ENCODE assay signal across 8 mouse cellular contexts in the genomic region with DNA sequence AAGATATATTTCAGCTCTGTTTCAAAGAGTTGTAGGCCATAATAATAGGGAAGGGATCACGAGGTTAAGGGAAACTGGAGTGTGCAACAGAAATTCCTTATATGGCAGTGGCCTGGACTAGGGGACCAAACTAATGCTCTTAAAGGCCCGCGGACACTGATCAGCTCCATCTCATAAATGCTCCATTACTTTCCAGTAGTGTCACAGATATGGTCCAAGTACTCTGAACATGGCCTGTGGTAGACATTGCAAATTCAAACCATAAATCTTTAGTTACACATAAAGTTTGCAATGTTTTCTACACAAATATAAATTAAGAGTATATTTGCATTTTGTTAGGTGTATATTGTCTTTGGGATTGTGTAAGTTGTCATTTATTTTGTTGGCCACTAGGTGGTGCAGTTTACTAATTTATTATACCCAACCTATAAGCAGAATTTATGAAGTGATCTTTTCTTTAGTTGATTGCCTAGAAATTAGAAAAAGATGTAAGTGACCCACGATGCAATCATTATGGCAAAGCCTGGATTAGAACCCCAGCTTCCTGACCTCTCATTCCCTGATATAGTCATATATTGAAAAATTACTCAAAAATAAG.
A peak's percentile ranks its signal among the peaks of the same experiment; 100 is the strongest.
DNase-seq lines count a peak whose midpoint lies in the region; ATAC-seq and TF ChIP-seq lines count a peak whose summit lies in the region.

No protein-coding gene starts in this region.

- H3K9ac ChIP-seq in lung, embryonic 14.5 days, result no peak overlapping the region

- WGBS in lung, embryonic 14.5 days, result 52% methylated on average over 4 of the region's 4 CpGs

- no peak overlapping the region for H3K4me2 ChIP-seq in lung, embryonic 14.5 days

- peak; percentile 39 for DNase-seq in cerebellum, adult 9-10 months
- DNase-seq in cerebellum, postnatal 4 days (ENCODE audit: low spot score in 2 of 2), result no peak
- peak; percentile 63 for DNase-seq in lung, embryonic 14.5 days
- no peak for DNase-seq in lung, postnatal 10 days
- peak; percentile 26 for DNase-seq in forelimb bud, embryonic 11.5 days (ENCODE audit: low read depth, low spot score)
- DNase-seq in retina, embryonic 14.5 days (ENCODE audit: low spot score), result peak; percentile 74
- no peak for DNase-seq in left cerebral cortex, postnatal 36 days (ENCODE audit: low spot score in 2 of 2)
- DNase-seq in right cerebral cortex, postnatal 36 days (ENCODE audit: low spot score in 2 of 2), result no peak

- H3K36me3 ChIP-seq in lung, embryonic 14.5 days (ENCODE audit: insufficient read depth), result 0 out of 2 replicates have a peak, but pooled peaks cover 4% of the 10 kb centered on the region

- no peaks in the 10 kb centered on the region for H3K27me3 ChIP-seq in lung, embryonic 14.5 days (ENCODE audit: insufficient read depth, low read length)

- peak; percentile 47; the same call in 1 of the 2 replicates for TF ChIP-seq CTCF in lung, embryonic 14.5 days (IDR thresholded peaks at IDR 0.05; ENCODE audit: low read depth)

- H3K4me3 ChIP-seq in lung, embryonic 14.5 days (ENCODE audit: low read depth, low read length), result no peak overlapping the region

- H3K4me1 ChIP-seq in lung, embryonic 14.5 days (ENCODE audit: insufficient read depth), result no peaks in the 10 kb centered on the region

- ATAC-seq in lung, embryonic 14.5 days (ENCODE audit: insufficient read depth), result peak; percentile 60; the same call in 1 of the 2 replicates

- intact Hi-C loops in left cerebral cortex, postnatal 36 days (cut with DNase I), result no loop called here

- H3K9me3 ChIP-seq in lung, embryonic 14.5 days (ENCODE audit: low read depth, low read length), result no peaks in the 10 kb centered on the region

- no peak overlapping the region for H3K27ac ChIP-seq in lung, embryonic 14.5 days (ENCODE audit: low read depth)

Comparison
In these comparisons a context has a peak if more than half of its experiments do, and no peak if none do; other contexts are left out.
1. DNase-seq: peak in cerebellum, adult 9-10 months (single experiment), lung, embryonic 14.5 days (single experiment), forelimb bud, embryonic 11.5 days (single experiment) and retina, embryonic 14.5 days (single experiment); none in cerebellum, postnatal 4 days (0 of 2), lung, postnatal 10 days (single experiment), left cerebral cortex, postnatal 36 days (0 of 2) and right cerebral cortex, postnatal 36 days (0 of 2).